ENCODE assay signal across 8 mouse cellular contexts in genomic region chr12:69458170-69458841, GRCm38 (mm10).
DNase-seq lines count a peak whose midpoint lies in the region; ATAC-seq and TF ChIP-seq lines count a peak whose summit lies in the region.

No protein-coding gene starts in this region.

- H3K9ac ChIP-seq in liver, adult 2 months (ENCODE audit: low read depth, low read length) = no peak overlapping the region
- H3K9ac ChIP-seq in liver, embryonic 11.5 days (ENCODE audit: low read depth, low read length) = no peak overlapping the region

- intact Hi-C loops in heart, postnatal 25 days (cut with DNase I) = no loop called here

- no peak for ATAC-seq in liver, embryonic 11.5 days (replicated peaks; ENCODE audit: low FRiP score)

- no peak overlapping the region for H3K4me3 ChIP-seq in liver, adult 2 months (ENCODE audit: insufficient read depth, low read depth, low read length)
- H3K4me3 ChIP-seq in liver, embryonic 11.5 days (ENCODE audit: low read depth, low read length) = no peak overlapping the region

- no peak for TF ChIP-seq POLR2A in liver, adult 2 months (IDR thresholded peaks at IDR 0.05; ENCODE audit: extremely low read depth, insufficient read depth, low read length)

- peak overlapping the region; percentile 17 for H3K27ac ChIP-seq in liver, adult 2 months (replicated peaks; ENCODE audit: insufficient read depth, low read depth, low read length)
- no peak overlapping the region for H3K27ac ChIP-seq in liver, embryonic 11.5 days (ENCODE audit: low read depth, low read length)

- H3K36me3 ChIP-seq in liver, adult 2 months (ENCODE audit: control insufficient read depth, insufficient read depth, low read length) = no peaks in the 10 kb centered on the region
- H3K36me3 ChIP-seq in liver, embryonic 11.5 days (ENCODE audit: control insufficient read depth, insufficient read depth, low read length) = no peaks in the 10 kb centered on the region

- H3K79me2 ChIP-seq in liver, adult 2 months (ENCODE audit: control insufficient read depth, insufficient read depth, low read length) = no peaks in the 10 kb centered on the region

- peak; percentile 71 for DNase-seq in adrenal gland, adult 2 months
- no peak for DNase-seq in adrenal gland, postnatal 25 days
- peak; percentile 50 for DNase-seq in liver, adult 2 months (ENCODE audit: extremely low read depth, low read depth, low spot score)
- DNase-seq in liver, embryonic 11.5 days (ENCODE audit: low spot score) = no peak
- DNase-seq in brain, adult 2 months (ENCODE audit: low read depth, low spot score) = peak; percentile 92
- DNase-seq in heart, postnatal 25 days (ENCODE audit: low spot score) = peak; percentile 42
- DNase-seq in lung, postnatal 36 days = peak; percentile 79
- no peak for DNase-seq in ovary, postnatal 14 days (ENCODE audit: low spot score)

- WGBS in liver, adult 2 months = 33% methylated on average over 14 of the region's 14 CpGs
- 53% methylated on average over 14 of the region's 14 CpGs for WGBS in liver, embryonic 11.5 days

- H3K4me2 ChIP-seq in liver, embryonic 11.5 days = no peak overlapping the region

- H3K9me3 ChIP-seq in liver, embryonic 11.5 days (ENCODE audit: control insufficient read depth, low read length) = no peaks in the 10 kb centered on the region

- H3K4me1 ChIP-seq in liver, adult 2 months (ENCODE audit: control insufficient read depth, insufficient read depth, low read length) = peaks cover 9% of the 10 kb centered on the region; the same call in 1 of the 2 replicates
- peaks cover 3% of the 10 kb centered on the region for H3K4me1 ChIP-seq in liver, embryonic 11.5 days (replicated peaks; ENCODE audit: control insufficient read depth, insufficient read depth, low read length)

- TF ChIP-seq CTCF in liver, adult 2 months (IDR thresholded peaks at IDR 0.05; ENCODE audit: low read depth, low read length) = no peak

- H3K27me3 ChIP-seq in liver, adult 2 months (ENCODE audit: control insufficient read depth, insufficient read depth, low read length) = no peaks in the 10 kb centered on the region
- H3K27me3 ChIP-seq in liver, embryonic 11.5 days (replicated peaks; ENCODE audit: control insufficient read depth, insufficient read depth, low read length) = no peaks in the 10 kb centered on the region

Comparison
In these comparisons a context has a peak if more than half of its experiments do, and no peak if none do; other contexts are left out.
1. DNase-seq: peak in adrenal gland, adult 2 months (single experiment), liver, adult 2 months (single experiment), brain, adult 2 months (single experiment), heart, postnatal 25 days (single experiment) and lung, postnatal 36 days (single experiment); none in adrenal gland, postnatal 25 days (single experiment), liver, embryonic 11.5 days (single experiment) and ovary, postnatal 14 days (single experiment).